Mouse (Mus musculus): ENCODE results near the gene Tacc3.

Gene Tacc3

DNA sequence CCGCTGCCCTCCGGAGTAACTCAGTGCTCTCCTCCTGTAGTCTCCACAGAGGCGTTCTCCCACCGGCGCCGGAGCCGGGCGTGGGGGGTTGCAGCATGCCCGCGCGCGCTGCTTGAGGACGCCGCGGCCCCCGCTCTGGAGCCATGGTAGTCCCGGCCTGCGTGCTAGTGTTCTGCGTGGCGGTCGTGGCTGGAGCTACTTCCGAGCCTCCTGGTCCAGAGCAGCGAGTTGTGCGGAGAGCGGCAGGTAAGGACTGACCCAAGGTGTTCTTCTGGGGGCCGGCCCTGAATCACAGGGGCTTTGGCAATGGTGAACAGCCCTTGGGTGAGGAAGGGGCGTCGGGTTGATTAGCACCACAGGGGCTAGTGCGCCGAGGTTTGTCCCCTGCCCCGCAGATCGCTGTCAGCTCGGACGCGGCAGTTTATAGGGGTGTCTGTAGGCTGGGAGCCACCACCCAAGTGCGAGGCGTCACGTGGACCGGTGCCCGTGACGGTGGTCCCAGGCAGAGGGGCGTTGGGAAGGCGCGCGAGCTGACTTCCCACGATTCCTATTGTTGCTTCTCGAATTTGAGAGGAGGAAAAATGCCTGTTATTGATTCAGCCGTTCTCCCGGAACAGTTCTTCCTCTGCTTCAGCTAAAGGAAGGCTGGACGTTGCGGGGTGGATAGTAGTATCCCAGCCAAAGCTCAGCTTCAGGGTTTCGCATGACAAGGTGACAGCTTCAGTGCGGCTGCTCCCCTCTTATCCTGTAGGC, 64.5 kb downstream of the Tacc3 start:
- no peak for DNase-seq (ENCODE audit: low read depth, low spot score)

DNA sequence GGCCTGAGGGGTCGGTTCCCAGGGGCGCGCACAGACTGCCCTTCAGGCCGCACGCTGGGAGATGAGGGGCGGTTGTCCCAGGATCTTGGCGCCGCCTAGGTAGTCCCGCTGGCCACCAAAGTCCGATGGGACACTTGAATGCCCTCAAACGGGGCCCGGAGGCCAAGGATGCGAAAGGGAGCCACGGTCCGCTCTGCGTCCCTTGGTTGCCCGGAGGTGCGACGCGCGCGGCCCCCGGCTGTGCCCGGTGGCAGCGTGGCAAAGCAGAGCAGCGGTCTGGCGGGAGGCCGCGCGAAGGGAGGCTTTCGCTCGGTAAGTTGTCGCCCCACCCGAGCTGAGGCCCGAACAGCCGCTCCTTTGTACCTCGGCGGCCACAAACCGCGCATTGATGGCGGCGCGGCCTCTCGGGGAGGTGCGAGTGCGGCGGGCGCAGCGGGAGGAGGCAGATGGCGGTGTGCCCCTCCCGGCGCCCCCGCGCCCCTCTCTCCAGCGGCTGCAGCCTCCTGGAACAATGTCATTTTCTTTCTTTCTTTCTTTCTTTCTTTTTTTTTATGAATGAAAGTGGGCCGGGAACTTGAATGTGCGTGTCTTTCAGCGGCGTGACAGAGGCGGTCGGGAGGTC, 65.2 kb downstream of the Tacc3 start:
- DNase-seq (ENCODE audit: low read depth, low spot score): no peak

DNA sequence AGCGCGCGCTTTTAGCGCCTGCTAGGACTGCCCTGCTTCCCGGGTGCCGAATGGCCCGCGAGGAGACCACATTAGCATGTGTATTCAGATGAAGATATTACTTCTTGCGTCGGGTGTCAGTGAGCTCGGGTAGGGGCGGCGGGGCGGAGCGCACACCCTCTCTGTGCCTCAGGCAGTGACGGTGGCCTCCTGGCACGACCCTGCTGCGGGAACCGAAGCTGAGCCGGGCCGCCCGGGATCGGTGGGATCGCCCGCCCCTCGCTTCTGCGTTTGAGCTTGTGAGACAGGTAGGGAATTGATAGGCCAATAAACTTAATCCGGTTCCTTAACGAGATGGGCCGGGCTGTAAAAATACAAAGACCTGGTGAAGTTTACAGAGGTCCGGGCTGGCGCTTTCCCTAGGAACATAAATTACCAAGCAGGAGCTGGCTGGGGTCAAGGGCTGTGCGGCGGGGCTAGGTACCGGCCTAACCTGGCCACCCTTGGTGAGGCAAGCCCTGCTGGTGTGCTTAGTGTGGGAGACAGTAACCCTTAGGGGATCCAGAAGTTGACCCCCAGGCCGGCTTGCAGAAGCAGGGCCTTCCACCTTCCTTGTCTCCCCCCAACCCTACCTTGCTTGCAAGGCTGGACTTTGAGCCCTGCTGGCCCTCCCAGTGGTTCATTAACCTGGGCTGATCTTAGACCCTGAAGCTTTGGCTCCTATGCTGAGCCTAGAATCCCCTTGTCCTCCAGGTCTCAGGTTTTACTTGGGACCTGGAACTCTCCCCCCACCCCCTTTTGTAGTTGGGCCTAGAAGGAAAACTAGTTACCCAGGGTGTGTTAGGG, 65.9 kb downstream of the Tacc3 start:
- no peak for DNase-seq (ENCODE audit: low read depth, low spot score)

DNA sequence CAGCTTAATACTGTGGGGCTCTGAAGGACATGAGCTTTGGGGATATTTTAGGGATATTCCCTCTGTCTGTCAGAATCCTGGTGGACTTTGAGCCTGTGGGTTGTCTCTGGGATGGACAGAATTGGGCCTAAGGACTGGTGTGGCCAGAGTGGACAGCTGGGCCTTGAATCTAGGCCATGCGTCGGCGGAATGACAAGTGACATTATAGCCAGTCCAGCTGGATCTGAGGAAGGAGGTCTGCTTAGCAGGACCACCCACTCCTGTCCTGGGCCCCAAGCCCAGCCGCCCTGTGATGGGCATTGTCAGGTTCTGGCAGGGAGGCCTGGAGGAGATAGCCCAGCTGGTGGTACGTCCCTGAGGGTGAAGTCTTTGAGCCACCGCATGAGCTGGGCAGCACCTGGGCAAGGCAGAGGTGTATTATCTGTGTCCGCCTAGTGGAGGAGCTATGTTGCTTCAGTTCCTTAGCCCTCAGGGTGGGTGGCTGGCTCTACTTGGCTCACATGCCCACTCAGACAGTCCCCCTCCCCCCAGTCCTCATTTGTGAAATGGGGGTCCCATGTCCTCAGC, 68.2 kb downstream of the Tacc3 start:
- no peak for DNase-seq (ENCODE audit: low read depth, low spot score)

DNA sequence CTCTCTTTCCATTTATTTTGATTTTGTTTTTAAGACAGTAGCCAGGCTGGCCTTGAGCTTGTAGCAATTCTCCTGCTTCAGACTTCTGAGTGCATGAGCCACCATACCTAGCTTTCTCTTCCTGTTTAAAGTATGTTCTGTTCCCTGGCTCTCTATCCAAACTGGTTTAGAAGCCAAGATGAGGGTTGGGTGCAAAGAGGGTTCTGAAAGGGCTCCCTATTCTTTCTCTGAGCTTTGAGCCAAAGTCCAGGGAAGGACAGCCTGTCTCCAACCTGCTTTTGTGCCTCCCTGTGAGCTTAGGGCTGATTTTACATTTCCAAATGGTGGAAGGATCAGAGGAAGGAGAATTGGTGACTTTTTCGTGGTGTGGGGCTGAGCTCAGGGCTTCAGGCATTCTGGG, 69.0 kb downstream of the Tacc3 start:
- DNase-seq (ENCODE audit: low read depth, low spot score): no peak

Data from c-Kit-negative CD71-positive TER-119-positive erythroid progenitor cells, embryonic 14.5 days (primary cell).